Mouse (Mus musculus) intestine, embryonic 14.5 days (tissue): ENCODE results near the gene Sec23a. TPM values are rescaled to one million over a fixed set of nuclear protein-coding genes. Genes with fewer than 3 reads are reported as not detected.
"Not testable (repeated sequence)": the region's sequence is repeated elsewhere in the genome, so short reads cannot be mapped to it uniquely, and the experiment has no call there.

Experiments
- ATAC-seq: fragments of 200-750 bp; cut with Nextera tagmentation; replicated peaks from 2 replicates; pipeline ENCODE4 v1.8.0; 2017; ENCODE audit warnings: low read depth, moderate number of reproducible peaks, moderate TSS enrichment, moderate library complexity; ENCODE audit not compliant: low FRiP score, low TSS enrichment
- DNase-seq: peaks from one replicate; pipeline ENCODE4 v3.0.0-alpha.2; 2018; ENCODE audit warnings: low spot score
- H3K27ac ChIP-seq: fragments of 300-500 bp; sonication (generic); 2 replicates; pipeline ENCODE4 v1.5.1; 2014; ENCODE audit warnings: low read depth, mild to moderate bottlenecking, control low read depth
- H3K27me3 ChIP-seq: fragments of 300-500 bp; sonication (generic); replicated peaks from 2 replicates; pipeline ENCODE4 v1.6.1; 2014; ENCODE audit warnings: low read length, control low read depth; ENCODE audit not compliant: control insufficient read depth, insufficient read depth
- H3K36me3 ChIP-seq: fragments of 300-500 bp; sonication (generic); 2 replicates; pipeline ENCODE4 v1.6.1; 2014; ENCODE audit warnings: low read length, control low read depth; ENCODE audit not compliant: control insufficient read depth, insufficient read depth
- H3K4me1 ChIP-seq: fragments of 300-500 bp; sonication (generic); replicated peaks from 2 replicates; pipeline ENCODE4 v1.6.1; 2014; ENCODE audit warnings: low read length, control low read depth, mixed read lengths; ENCODE audit not compliant: control insufficient read depth, insufficient read depth
- H3K4me2 ChIP-seq: fragments of 300-500 bp; sonication (generic); 2 replicates; pipeline ENCODE4 v1.6.1; 2014; ENCODE audit warnings: low read length
- H3K4me3 ChIP-seq: fragments of 300-500 bp; sonication (generic); 2 replicates; pipeline ENCODE4 v1.5.1; 2014; ENCODE audit warnings: low read depth, low read length, control low read depth, mixed read lengths
- H3K9ac ChIP-seq: fragments of 300-500 bp; sonication (generic); 2 replicates; pipeline ENCODE4 v1.6.1; 2014; ENCODE audit warnings: mild to moderate bottlenecking, low read length
- H3K9me3 ChIP-seq: fragments of 300-500 bp; sonication (generic); 2 replicates; pipeline ENCODE4 v1.6.1; 2016; ENCODE audit warnings: low read length, control low read depth; ENCODE audit not compliant: control insufficient read depth
- WGBS: fragments of 180-500 bp; shearing (Covaris S2); extraction: QIAGEN DNeasy Blood & Tissue Kit; methylation state at CpG from one replicate; pipeline ENCODE4 v1.1.7; 2014; 5-methylcytosine and 5-hydroxymethylcytosine counted together
- polyA plus RNA-seq: library from polyadenylated mRNA; unstranded; fragments of >200 nt; fragmentation: Nextera tagmentation; extraction: Ambion mirVana; gene quantifications from 2 replicates; pipeline ENCODE4 v1.2.1, GENCODE M21; 2014

The Sec23a gene
- 70.8 and 75.9 TPM in 2 replicates for polyA plus RNA-seq

DNA sequence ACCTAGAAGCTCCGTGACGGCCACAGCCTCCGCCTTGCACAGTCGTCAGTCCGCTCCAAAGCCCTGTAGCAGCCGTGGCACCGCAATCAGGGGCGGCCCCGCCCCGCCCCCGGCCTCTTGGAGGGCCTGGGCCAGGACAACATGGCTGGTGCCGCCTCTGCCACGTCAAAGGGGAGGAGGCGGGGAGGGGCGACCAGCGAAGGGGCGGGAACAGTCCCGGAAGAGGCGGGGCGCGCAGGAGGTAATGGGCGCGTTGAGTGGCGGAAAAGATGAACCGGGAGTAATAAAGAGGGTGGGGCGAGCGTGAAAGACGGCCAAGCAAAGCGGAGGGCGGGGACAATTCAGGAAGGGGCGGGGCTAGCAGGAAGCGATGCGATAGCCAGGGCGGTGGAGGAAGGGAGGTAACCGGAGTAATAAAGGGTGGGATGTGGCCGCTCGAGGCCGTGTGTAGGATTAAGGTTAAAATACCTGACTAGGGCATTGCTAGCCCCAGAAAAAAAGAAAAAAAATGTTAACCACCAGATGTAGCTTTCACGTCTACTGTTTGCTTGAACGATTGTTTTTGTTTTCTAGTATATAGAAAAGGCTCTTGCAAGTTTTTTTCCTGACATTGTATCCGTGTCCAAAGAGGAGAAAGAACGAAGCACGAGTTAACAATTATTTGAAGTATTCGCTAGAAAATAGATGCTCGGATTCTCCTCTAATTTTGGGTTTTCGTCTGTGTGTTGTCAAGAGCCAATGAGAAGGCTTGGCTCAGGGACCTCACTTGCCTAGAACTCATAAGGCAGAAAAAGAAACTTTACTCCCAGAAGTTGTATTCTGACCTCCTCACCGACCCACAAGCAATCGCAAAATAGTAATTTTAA is at the start of gene Sec23a:
Gene Sec23a (minus strand): TSS at position 174 of the 866 bp plus-strand sequence.
- peak within 1 kb of the TSS; percentile 94 for H3K4me2 ChIP-seq
- WGBS = under 1% methylated on average over 48 of the region's 48 CpGs
- no peaks in the 10 kb centered on the region for H3K9me3 ChIP-seq
- peaks cover 2% of the 10 kb centered on the region for H3K36me3 ChIP-seq
- H3K4me1 ChIP-seq = peaks cover 27% of the 10 kb centered on the region
- peak within 1 kb of the TSS; percentile 89 for H3K9ac ChIP-seq
- peak; percentile 100 for DNase-seq
- ATAC-seq = peak; percentile 96
- H3K27ac ChIP-seq = peak within 1 kb of the TSS; percentile 87
- H3K27me3 ChIP-seq = no peaks in the 10 kb centered on the region
- H3K4me3 ChIP-seq = peak within 1 kb of the TSS; percentile 90

DNA sequence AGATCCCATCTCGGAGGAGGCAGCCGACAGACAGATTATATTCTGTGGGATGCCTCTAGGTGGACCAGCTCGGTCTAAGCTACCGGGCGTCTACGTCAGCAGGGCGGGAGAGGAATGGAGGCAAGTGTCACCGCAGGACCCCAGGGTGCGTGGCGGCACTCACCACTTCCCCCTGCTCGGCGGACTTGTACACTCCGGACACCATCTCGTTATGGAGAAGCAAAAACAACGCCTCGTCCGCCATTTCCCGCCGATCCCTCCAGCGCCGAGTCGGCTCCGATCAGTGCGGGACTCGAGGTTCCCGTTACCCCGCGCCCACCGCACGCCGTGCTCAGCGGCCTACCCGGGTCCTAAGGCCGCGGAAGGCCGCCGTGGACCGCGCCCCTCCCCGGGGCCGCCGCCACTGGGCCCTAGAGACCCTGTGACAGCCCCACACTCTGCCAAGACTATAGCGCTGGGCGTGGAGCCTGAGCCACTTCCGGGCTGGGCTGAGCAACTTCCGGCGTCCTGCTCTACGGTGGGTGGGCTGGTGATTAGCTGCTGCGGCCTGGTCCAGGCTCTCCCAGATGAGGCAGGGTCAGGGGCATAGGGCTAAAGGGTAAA is 49.3 kb upstream of the Sec23a start, which contains the start of gene Trappc6b:
Gene Trappc6b (minus strand): TSS at position 480 of the 603 bp plus-strand sequence.
- ATAC-seq = peak; percentile 96
- no peaks in the 10 kb centered on the region for H3K27me3 ChIP-seq

DNA sequence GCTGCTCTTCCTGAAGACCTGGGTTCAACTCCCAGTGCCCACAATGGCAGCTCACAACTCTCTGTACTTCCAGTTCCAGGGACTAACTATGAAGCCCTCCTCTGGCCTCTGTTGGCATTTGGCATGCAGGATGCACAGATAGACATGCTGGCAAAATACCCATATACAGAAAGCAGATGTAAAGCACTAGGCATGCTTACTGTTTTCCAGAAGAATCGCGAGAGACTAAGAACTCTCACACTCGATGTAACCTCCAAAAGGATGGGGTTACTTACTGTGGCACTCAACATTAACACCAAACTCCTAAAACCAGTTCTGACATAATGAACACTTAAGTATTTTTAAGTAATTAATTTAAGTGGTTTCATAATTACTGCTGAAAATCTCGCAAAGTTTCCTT is 48.5 kb upstream of the Sec23a start:
- Histone ChIP-seq H3K27ac (peak overlapping the region; percentile 91), H3K36me3 (peaks cover 12% of the 10 kb centered on the region; the same call in 1 of the 2 replicates), H3K9me3 (no peaks in the 10 kb centered on the region), H3K27me3 (no peaks in the 10 kb centered on the region), H3K9ac (peak overlapping the region; percentile 84), H3K4me1 (peaks cover 11% of the 10 kb centered on the region; the same call in 1 of the 2 replicates), H3K4me3 (peak overlapping the region; percentile 77), H3K4me2 (peak overlapping the region; percentile 78)
- WGBS = 60% methylated on average over 4 of the region's 4 CpGs
- DNase-seq (no peak), ATAC-seq (no peak)

More for the DNA sequence above, 49.3 kb upstream of the Sec23a start, which contains the start of gene Trappc6b:
- WGBS = under 1% methylated on average over 49 of the region's 49 CpGs
- Histone ChIP-seq H3K9ac (peak within 1 kb of the TSS; percentile 84), H3K4me1 (peaks cover 11% of the 10 kb centered on the region; the same call in 1 of the 2 replicates), H3K4me2 (peak within 1 kb of the TSS; percentile 78), H3K4me3 (peak within 1 kb of the TSS; percentile 77), H3K36me3 (0 out of 2 replicates have a peak, but pooled peaks cover 8% of the 10 kb centered on the region), H3K9me3 (no peaks in the 10 kb centered on the region), H3K27ac (peak within 1 kb of the TSS; percentile 91)
- DNase-seq = peak; percentile 92

DNA sequence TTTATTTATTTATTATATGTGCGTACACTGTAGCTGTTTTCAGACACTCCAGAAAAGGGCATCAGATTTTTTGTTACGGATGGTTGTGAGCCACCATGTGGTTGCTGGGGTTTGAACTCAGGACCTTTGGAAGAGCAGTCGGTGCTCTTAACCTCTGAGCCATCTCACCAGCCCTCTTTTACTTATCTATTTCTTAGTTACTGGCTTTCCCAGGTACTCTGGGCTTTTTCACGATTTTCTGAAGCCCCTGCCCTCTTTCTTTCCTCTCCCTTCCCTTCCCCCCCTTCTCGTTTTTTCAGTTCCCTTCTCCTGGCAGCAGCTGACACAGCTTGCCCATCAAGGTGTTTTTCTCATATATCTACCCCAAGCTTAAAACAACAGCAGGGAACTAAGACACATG is 46.4 kb upstream of the Sec23a start:
- peaks cover 11% of the 10 kb centered on the region; the same call in 1 of the 2 replicates for H3K4me1 ChIP-seq
- not testable (repeated sequence) for H3K9ac ChIP-seq, H3K27ac ChIP-seq, H3K27me3 ChIP-seq, H3K4me3 ChIP-seq, DNase-seq, ATAC-seq, H3K9me3 ChIP-seq, H3K4me2 ChIP-seq
- WGBS = 83% methylated on average over 5 of the region's 5 CpGs
- H3K36me3 ChIP-seq = peaks cover 17% of the 10 kb centered on the region; the same call in 1 of the 2 replicates

DNA sequence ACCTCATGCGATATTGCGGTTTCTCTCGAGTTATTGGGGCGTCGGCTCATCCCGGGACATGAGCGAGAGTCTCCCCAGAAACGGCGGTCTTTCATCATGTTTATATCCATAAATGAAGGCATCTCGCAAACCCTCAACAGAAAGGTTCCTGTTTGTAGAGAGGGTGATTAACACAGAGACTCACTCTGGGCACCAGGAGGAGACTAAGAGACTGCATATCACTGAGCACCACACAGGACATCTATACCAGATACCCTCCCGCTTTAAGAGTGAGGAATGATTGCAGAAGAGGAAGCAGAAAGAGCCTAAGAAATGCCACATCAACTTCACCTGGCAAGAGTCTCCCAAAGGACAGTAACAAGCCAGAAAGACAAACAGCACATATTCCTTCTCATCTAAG is 44.4 kb upstream of the Sec23a start:
- no peaks in the 10 kb centered on the region for H3K9me3 ChIP-seq
- H3K27ac ChIP-seq = no peak overlapping the region
- H3K36me3 ChIP-seq = peaks cover 26% of the 10 kb centered on the region
- peaks cover 11% of the 10 kb centered on the region; the same call in 1 of the 2 replicates for H3K4me1 ChIP-seq
- no peaks in the 10 kb centered on the region for H3K27me3 ChIP-seq
- WGBS = 96% methylated on average over 11 of the region's 11 CpGs
- no peak overlapping the region for H3K9ac ChIP-seq
- DNase-seq (no peak), ATAC-seq (no peak)
- H3K4me2 ChIP-seq = no peak overlapping the region
- H3K4me3 ChIP-seq = no peak overlapping the region

DNA sequence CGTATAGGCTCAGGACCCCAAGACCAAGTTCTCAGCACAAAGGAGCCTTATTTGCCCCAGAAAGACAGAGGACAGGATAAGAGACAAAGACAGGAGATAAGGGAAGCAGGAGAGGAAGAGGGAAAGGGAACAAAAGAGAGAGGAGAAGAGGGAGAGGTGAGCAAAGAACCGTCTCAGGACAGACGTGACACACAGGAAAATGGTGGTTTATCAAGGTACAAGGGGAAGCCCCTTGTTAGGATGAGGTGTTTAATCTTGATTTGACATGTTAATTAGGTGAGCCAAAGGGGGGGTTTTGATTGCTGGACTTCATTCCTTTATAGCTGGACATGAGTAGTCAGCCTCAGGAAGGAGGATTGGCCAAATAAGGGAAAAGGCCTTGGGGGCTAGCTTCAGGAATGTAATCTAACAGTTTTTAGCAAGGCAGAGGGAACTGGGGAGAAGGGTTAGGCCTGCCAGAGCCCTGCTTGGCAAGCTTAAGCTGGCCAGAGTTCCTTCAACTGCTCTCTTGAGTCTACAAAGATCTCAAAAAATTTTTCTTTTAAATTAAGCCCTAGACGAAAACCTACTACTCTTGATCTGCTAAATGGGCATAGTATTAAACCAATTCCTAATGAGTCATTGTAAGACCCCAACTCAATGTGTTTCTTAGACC is 43.5 kb upstream of the Sec23a start:
- DNase-seq (no peak), ATAC-seq (no peak)
- Histone ChIP-seq H3K9ac (no peak overlapping the region), H3K27me3 (no peaks in the 10 kb centered on the region), H3K36me3 (peaks cover 28% of the 10 kb centered on the region), H3K27ac (no peak overlapping the region), H3K4me2 (no peak overlapping the region), H3K9me3 (no peaks in the 10 kb centered on the region), H3K4me1 (peaks cover 8% of the 10 kb centered on the region; the same call in 1 of the 2 replicates), H3K4me3 (no peak overlapping the region)
- WGBS = 83% methylated on average over 4 of the region's 4 CpGs

DNA sequence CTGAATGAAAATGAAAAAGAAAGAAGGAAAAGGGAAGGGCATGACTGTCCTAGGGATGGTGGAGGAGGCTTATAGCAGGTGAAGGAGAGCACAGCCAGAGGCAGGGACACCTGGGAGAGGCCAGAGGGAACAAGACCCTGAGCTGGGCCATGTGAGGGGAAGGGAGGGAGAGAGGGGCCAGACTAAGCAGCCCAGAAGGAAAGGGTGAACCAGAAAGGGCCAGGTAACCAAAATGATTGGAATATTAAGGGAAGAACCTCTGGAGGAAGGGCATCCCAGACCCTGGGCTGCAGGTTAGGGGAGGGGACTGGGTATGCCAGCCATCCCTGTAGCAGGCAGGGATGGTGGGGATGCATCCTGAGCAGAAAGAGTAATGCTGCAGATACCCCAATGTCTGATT is 42.2 kb upstream of the Sec23a start:
- ATAC-seq (no peak), DNase-seq (no peak)
- no peak overlapping the region for H3K4me2 ChIP-seq
- no peak overlapping the region for H3K4me3 ChIP-seq
- H3K36me3 ChIP-seq = peaks cover 41% of the 10 kb centered on the region
- H3K9me3 ChIP-seq = no peaks in the 10 kb centered on the region
- no peak overlapping the region for H3K9ac ChIP-seq
- no peak overlapping the region for H3K27ac ChIP-seq
- H3K4me1 ChIP-seq = peaks cover 3% of the 10 kb centered on the region; the same call in 1 of the 2 replicates
- H3K27me3 ChIP-seq = no peaks in the 10 kb centered on the region

DNA sequence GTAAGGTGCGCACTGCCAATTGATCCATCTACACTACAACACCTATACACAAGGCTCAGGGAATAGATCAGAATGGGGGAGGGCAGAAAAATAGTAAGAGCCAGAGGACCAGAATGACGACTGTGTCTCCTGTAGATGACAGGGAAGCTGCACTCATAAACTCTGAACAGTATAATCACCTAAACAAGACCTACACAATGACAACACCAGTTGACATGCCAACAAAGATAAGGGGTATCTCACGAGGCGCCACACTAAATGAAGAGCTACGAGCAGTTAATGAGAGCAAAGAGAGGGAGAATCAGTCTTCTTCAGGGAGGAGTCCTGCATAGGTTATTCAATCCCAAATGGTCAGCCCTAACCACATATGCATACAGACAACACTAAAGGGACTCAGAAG is 41.3 kb upstream of the Sec23a start:
- Histone ChIP-seq H3K4me3 (no peak overlapping the region), H3K4me1 (no peaks in the 10 kb centered on the region), H3K4me2 (no peak overlapping the region), H3K9me3 (no peaks in the 10 kb centered on the region), H3K36me3 (peaks cover 49% of the 10 kb centered on the region), H3K27me3 (no peaks in the 10 kb centered on the region), H3K27ac (no peak overlapping the region), H3K9ac (no peak overlapping the region)
- ATAC-seq = no peak
- WGBS = 90% methylated on average over 5 of the region's 5 CpGs
- DNase-seq = no peak
